Mouse (Mus musculus) heart, embryonic 15.5 days (tissue): Measurements from ENCODE around the gene Eef1g. TPM values are rescaled to one million over a fixed set of nuclear protein-coding genes. Genes with fewer than 3 reads are reported as not detected.

Experiments used
- ATAC-seq: fragments of 200-750 bp; cut with Nextera tagmentation; replicated peaks from 2 replicates; pipeline ENCODE4 v1.8.0; 2017; ENCODE audit warnings: low read depth, moderate TSS enrichment; ENCODE audit not compliant: insufficient number of reproducible peaks, insufficient read depth, low FRiP score
- H3K27ac ChIP-seq: fragments of 300-500 bp; sonication (generic); 2 replicates; pipeline ENCODE4 v1.5.1; 2015; ENCODE audit warnings: mild to moderate bottlenecking, inconsistent platforms
- H3K27me3 ChIP-seq: fragments of 300-500 bp; sonication (generic); 2 replicates; pipeline ENCODE4 v1.6.1; 2015; ENCODE audit warnings: inconsistent platforms
- H3K36me3 ChIP-seq: fragments of 300-500 bp; sonication (generic); 2 replicates; pipeline ENCODE4 v1.6.1; 2015; ENCODE audit warnings: mild to moderate bottlenecking, inconsistent platforms
- H3K4me1 ChIP-seq: fragments of 300-500 bp; sonication (generic); replicated peaks from 2 replicates; pipeline ENCODE4 v1.6.1; 2015; ENCODE audit warnings: inconsistent platforms
- H3K4me2 ChIP-seq: fragments of 300-500 bp; sonication (generic); 2 replicates; pipeline ENCODE4 v1.6.1; 2015; ENCODE audit warnings: inconsistent platforms, mild to moderate bottlenecking, moderate library complexity
- H3K4me3 ChIP-seq: fragments of 300-500 bp; sonication (generic); 2 replicates; pipeline ENCODE4 v1.5.1; 2015; ENCODE audit warnings: mild to moderate bottlenecking, inconsistent platforms
- H3K9ac ChIP-seq: fragments of 300-500 bp; sonication (generic); 2 replicates; pipeline ENCODE4 v1.6.1; 2015; ENCODE audit warnings: mild to moderate bottlenecking, inconsistent platforms
- H3K9me3 ChIP-seq: fragments of 300-500 bp; sonication (generic); replicated peaks from 2 replicates; pipeline ENCODE4 v1.6.1; 2016; ENCODE audit warnings: inconsistent platforms
- WGBS: fragments of 180-500 bp; shearing (Covaris S2); methylation state at CpG from one replicate; pipeline ENCODE4 v1.1.7; 2015; ENCODE audit warnings: mixed read lengths; 5-methylcytosine and 5-hydroxymethylcytosine counted together
- polyA plus RNA-seq: library from polyadenylated mRNA; unstranded; fragments of >200 nt; fragmentation: Nextera tagmentation; extraction: Ambion mirVana; gene quantifications from 2 replicates; pipeline ENCODE4 v1.2.1, GENCODE M21; 2015

Eef1g gene
- polyA plus RNA-seq: 216 and 256 TPM in 2 replicates

GRCm38 (mm10) chr19:8966590-8967372, at the start of gene Eef1g:
Eef1g (plus strand) TSS chr19:8967041.
- peaks cover 62% of the 10 kb centered on the region for H3K36me3 ChIP-seq
- H3K4me3 ChIP-seq: peak within 1 kb of the TSS; percentile 80
- H3K27me3 ChIP-seq: no peaks in the 10 kb centered on the region
- WGBS: under 1% methylated on average over 52 of the region's 52 CpGs
- peak; percentile 100 for ATAC-seq
- peak within 1 kb of the TSS; percentile 91 for H3K27ac ChIP-seq
- H3K4me2 ChIP-seq: peak within 1 kb of the TSS; percentile 73
- H3K9ac ChIP-seq: peak within 1 kb of the TSS; percentile 73
- H3K4me1 ChIP-seq: peaks cover 24% of the 10 kb centered on the region
- H3K9me3 ChIP-seq: no peaks in the 10 kb centered on the region

- no peak overlapping the region for H3K9ac ChIP-seq
- no peak overlapping the region for H3K4me3 ChIP-seq
- H3K4me1 ChIP-seq: peaks cover 15% of the 10 kb centered on the region
- H3K36me3 ChIP-seq: peaks cover 34% of the 10 kb centered on the region
- H3K27ac ChIP-seq: no peak overlapping the region
- H3K4me2 ChIP-seq: no peak overlapping the region
- no peaks in the 10 kb centered on the region for H3K9me3 ChIP-seq
- WGBS: 92% methylated on average over 3 of the region's 3 CpGs
- H3K27me3 ChIP-seq: no peaks in the 10 kb centered on the region
- no peak for ATAC-seq
These were observed 47.8 kb upstream of the Eef1g start for GRCm38 (mm10) chr19:8919000-8919399.

- ATAC-seq: no peak
- peaks cover 15% of the 10 kb centered on the region for H3K4me1 ChIP-seq
- peak overlapping the region; percentile 92 for H3K4me3 ChIP-seq
- WGBS: 68% methylated on average over 6 of the region's 6 CpGs
- H3K36me3 ChIP-seq: peaks cover 27% of the 10 kb centered on the region
- H3K4me2 ChIP-seq: peak overlapping the region; percentile 77
- peak overlapping the region; percentile 93 for H3K27ac ChIP-seq
- H3K9ac ChIP-seq: 0 out of 2 replicates have a peak overlapping the region, but pooled peaks have one; percentile 79
- H3K27me3 ChIP-seq: no peaks in the 10 kb centered on the region
- no peaks in the 10 kb centered on the region for H3K9me3 ChIP-seq
These were observed 47.2 kb upstream of the Eef1g start for GRCm38 (mm10) chr19:8919684-8920072.

- Histone ChIP-seq H3K4me1 (peaks cover 15% of the 10 kb centered on the region), H3K4me3 (peak within 1 kb of the TSS; percentile 92), H3K27me3 (no peaks in the 10 kb centered on the region), H3K36me3 (peaks cover 23% of the 10 kb centered on the region), H3K9ac (peak within 1 kb of the TSS; percentile 79), H3K4me2 (peak within 1 kb of the TSS; percentile 77), H3K27ac (peak within 1 kb of the TSS; percentile 93), H3K9me3 (no peaks in the 10 kb centered on the region)
- 2% methylated on average over 49 of the region's 50 CpGs for WGBS
- ATAC-seq: peak; percentile 97
These were observed 46.6 kb upstream of the Eef1g start, which contains the start of gene B3gat3 for GRCm38 (mm10) chr19:8920073-8920736. B3gat3 (plus strand) TSS chr19:8920374.

GRCm38 (mm10) chr19:8920836-8921291, 46.0 kb upstream of the Eef1g start:
- H3K4me1 ChIP-seq: peaks cover 15% of the 10 kb centered on the region
- H3K4me2 ChIP-seq: peak overlapping the region; percentile 77
- H3K36me3 ChIP-seq: peaks cover 23% of the 10 kb centered on the region
- peak; percentile 21; the same call in 1 of the 2 replicates for ATAC-seq
- H3K9ac ChIP-seq: peak overlapping the region; percentile 79
- no peaks in the 10 kb centered on the region for H3K9me3 ChIP-seq
- WGBS: under 1% methylated on average over 6 of the region's 6 CpGs
- no peaks in the 10 kb centered on the region for H3K27me3 ChIP-seq
- H3K4me3 ChIP-seq: peak overlapping the region; percentile 92
- peak overlapping the region; percentile 93 for H3K27ac ChIP-seq

- 72% methylated on average over 9 of the region's 9 CpGs for WGBS
These were observed 45.1 kb upstream of the Eef1g start for GRCm38 (mm10) chr19:8921741-8922140.

GRCm38 (mm10) chr19:8926766-8927165, 40.1 kb upstream of the Eef1g start:
- peaks cover 23% of the 10 kb centered on the region for H3K4me1 ChIP-seq
- H3K9ac ChIP-seq: no peak overlapping the region
- H3K27me3 ChIP-seq: no peaks in the 10 kb centered on the region; the same call in 1 of the 2 replicates
- H3K36me3 ChIP-seq: peaks cover 31% of the 10 kb centered on the region
- WGBS: 75% methylated on average over 2 of the region's 2 CpGs
- no peak overlapping the region for H3K4me3 ChIP-seq
- no peak overlapping the region for H3K27ac ChIP-seq
- H3K9me3 ChIP-seq: no peaks in the 10 kb centered on the region
- ATAC-seq: no peak
- H3K4me2 ChIP-seq: no peak overlapping the region

More at GRCm38 (mm10) chr19:8921741-8922140, 45.1 kb upstream of the Eef1g start:
- peaks cover 20% of the 10 kb centered on the region; the same call in 1 of the 2 replicates for H3K36me3 ChIP-seq
- peak overlapping the region; percentile 79; the same call in 1 of the 2 replicates for H3K9ac ChIP-seq
- peak overlapping the region; percentile 77 for H3K4me2 ChIP-seq
- no peak overlapping the region for H3K27ac ChIP-seq
- peaks cover 15% of the 10 kb centered on the region for H3K4me1 ChIP-seq
- no peaks in the 10 kb centered on the region for H3K9me3 ChIP-seq
- ATAC-seq: no peak
- H3K27me3 ChIP-seq: no peaks in the 10 kb centered on the region
- H3K4me3 ChIP-seq: no peak overlapping the region

- peaks cover 22% of the 10 kb centered on the region for H3K4me1 ChIP-seq
- no peak overlapping the region for H3K9ac ChIP-seq
- H3K4me3 ChIP-seq: no peak overlapping the region
- H3K27me3 ChIP-seq: no peaks in the 10 kb centered on the region; the same call in 1 of the 2 replicates
- ATAC-seq: no peak
- peaks cover 30% of the 10 kb centered on the region for H3K36me3 ChIP-seq
- no peak overlapping the region for H3K4me2 ChIP-seq
- H3K27ac ChIP-seq: 0 out of 2 replicates have a peak overlapping the region, but pooled peaks have one; percentile 80
- 82% methylated on average over 12 of the region's 12 CpGs for WGBS
- no peaks in the 10 kb centered on the region for H3K9me3 ChIP-seq
These were observed 38.8 kb upstream of the Eef1g start for GRCm38 (mm10) chr19:8927891-8928525.

- no peaks in the 10 kb centered on the region; the same call in 1 of the 2 replicates for H3K27me3 ChIP-seq
- peak overlapping the region; percentile 93 for H3K4me3 ChIP-seq
- H3K27ac ChIP-seq: peak overlapping the region; percentile 80
- ATAC-seq: 0 out of 2 replicates have a peak, but pooled peaks have one; percentile 1
- H3K9me3 ChIP-seq: no peaks in the 10 kb centered on the region
- H3K4me1 ChIP-seq: peaks cover 22% of the 10 kb centered on the region
- peak overlapping the region; percentile 88 for H3K4me2 ChIP-seq
- H3K9ac ChIP-seq: peak overlapping the region; percentile 92
- WGBS: 18% methylated on average over 16 of the region's 16 CpGs
- H3K36me3 ChIP-seq: peaks cover 36% of the 10 kb centered on the region
These were observed 38.1 kb upstream of the Eef1g start for GRCm38 (mm10) chr19:8928689-8929223.

GRCm38 (mm10) chr19:8929224-8930088, 37.4 kb upstream of the Eef1g start, which contains the start of the genes Rom1 and Eml3:
Rom1 (minus strand) TSS chr19:8929356.
Eml3 (plus strand) TSS chr19:8929552.
- H3K4me2 ChIP-seq: peak within 1 kb of the TSS; percentile 88
- H3K4me3 ChIP-seq: peak within 1 kb of the TSS; percentile 93
- H3K27me3 ChIP-seq: no peaks in the 10 kb centered on the region; the same call in 1 of the 2 replicates
- ATAC-seq: peak; percentile 77
- H3K36me3 ChIP-seq: peaks cover 39% of the 10 kb centered on the region
- no peaks in the 10 kb centered on the region for H3K9me3 ChIP-seq
- under 1% methylated on average over 67 of the region's 74 CpGs for WGBS
- H3K4me1 ChIP-seq: peaks cover 22% of the 10 kb centered on the region
- H3K9ac ChIP-seq: peak within 1 kb of the TSS; percentile 92
- H3K27ac ChIP-seq: peak within 1 kb of the TSS; percentile 80
